In the genomic region with DNA sequence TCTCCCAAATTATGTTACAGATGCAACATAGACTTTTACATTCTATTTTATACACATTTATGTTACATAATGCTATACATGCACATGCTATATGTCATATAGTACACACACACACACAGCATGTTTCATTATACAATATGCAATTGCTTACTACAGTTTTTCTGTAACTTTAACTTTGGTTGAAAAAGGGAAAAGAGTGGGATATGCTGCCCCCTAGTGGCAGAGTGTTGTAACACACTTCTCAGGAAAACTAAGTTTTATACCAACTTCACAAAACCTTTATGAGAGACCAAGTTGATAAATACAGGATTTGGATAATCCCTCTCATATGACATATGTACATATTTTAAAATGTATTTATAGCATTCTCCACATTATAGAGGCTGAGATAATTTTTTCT, we compare ENCODE assay signal across 8 mouse cellular contexts. TPM values are rescaled to one million over a fixed set of nuclear protein-coding genes. Genes with fewer than 3 reads are reported as not detected.
A peak's percentile ranks its signal among the peaks of the same experiment; 100 is the strongest.
DNase-seq lines count a peak whose midpoint lies in the region; ATAC-seq lines count a peak whose summit lies in the region.
"Had no signal": no experiment of that assay in that cellular context is flagged by ENCODE, and none has a peak within 500 bp of the region (broad histone marks: within the 10 kb centered on the region; RNA-seq: fewer than 3 reads in every experiment).

No protein-coding gene starts in this region.

- no peak overlapping the region for H3K4me2 ChIP-seq in kidney, embryonic 16.5 days (replicated peaks; ENCODE audit: low read depth, low read length)
- no peak overlapping the region for H3K4me2 ChIP-seq in embryonic facial prominence, embryonic 11.5 days (ENCODE audit: low read depth, low read length)

- DNase-seq in kidney, adult 8-10 months: peak; percentile 11 to 42
- DNase-seq in ES-CJ7 (ENCODE audit: low read depth, low spot score): peak; percentile 53
- DNase-seq in adrenal gland, adult 18-20 months (ENCODE audit: low spot score in 2 of 2): peak; percentile 52 to 60
- peak; percentile 79 for DNase-seq in embryonic facial prominence, embryonic 11.5 days (ENCODE audit: low spot score)
- DNase-seq in left cerebral cortex, postnatal 14 days (ENCODE audit: low spot score in 2 of 2): peak; percentile 73 to 82
- DNase-seq in right cerebral cortex, postnatal 10 days (ENCODE audit: low spot score in 2 of 2): peak; percentile 70 to 84

- no peak; the same call in 1 of the 2 replicates for ATAC-seq in kidney, embryonic 16.5 days (ENCODE audit: low FRiP score, low TSS enrichment)
- ATAC-seq in embryonic facial prominence, embryonic 11.5 days (replicated peaks; ENCODE audit: insufficient number of reproducible peaks, low FRiP score, low TSS enrichment, low read depth): no peak

- no peak overlapping the region for H3K9ac ChIP-seq in kidney, embryonic 16.5 days (replicated peaks; ENCODE audit: low read length)
- H3K9ac ChIP-seq in embryonic facial prominence, embryonic 11.5 days (replicated peaks; ENCODE audit: low read length): no peak overlapping the region

- no peaks in the 10 kb centered on the region for H3K4me1 ChIP-seq in kidney, embryonic 16.5 days (ENCODE audit: insufficient read depth, low read length)
- no peaks in the 10 kb centered on the region for H3K4me1 ChIP-seq in embryonic facial prominence, embryonic 11.5 days (ENCODE audit: control insufficient read depth, insufficient read depth, low read length)

- no peak overlapping the region for H3K27ac ChIP-seq in kidney, embryonic 16.5 days (ENCODE audit: low read length)
- H3K27ac ChIP-seq in embryonic facial prominence, embryonic 11.5 days (replicated peaks; ENCODE audit: low read depth, low read length): no peak overlapping the region
- H3K27ac ChIP-seq: macrophage had no signal

- H3K27me3 ChIP-seq in kidney, embryonic 16.5 days (ENCODE audit: insufficient read depth, low read length): peaks cover 9% of the 10 kb centered on the region
- no peaks in the 10 kb centered on the region; the same call in 1 of the 2 replicates for H3K27me3 ChIP-seq in embryonic facial prominence, embryonic 11.5 days (ENCODE audit: control insufficient read depth, insufficient read depth, low read length)

- H3K9me3 ChIP-seq in kidney, embryonic 16.5 days (ENCODE audit: low read length): no peaks in the 10 kb centered on the region
- no peaks in the 10 kb centered on the region for H3K9me3 ChIP-seq in embryonic facial prominence, embryonic 11.5 days (replicated peaks; ENCODE audit: control insufficient read depth, low read length)

- intact Hi-C loops in left cerebral cortex, postnatal 14 days (cut with DNase I): loop anchor here (5.0 kb wide), 1 partner anchor 120 kb away; a partner anchor contains a TSS

- no peaks in the 10 kb centered on the region for H3K36me3 ChIP-seq in kidney, embryonic 16.5 days (ENCODE audit: insufficient read depth, low read length)
- no peaks in the 10 kb centered on the region for H3K36me3 ChIP-seq in embryonic facial prominence, embryonic 11.5 days (replicated peaks; ENCODE audit: control insufficient read depth, insufficient read depth, low read depth, low read length)

- H3K4me3 ChIP-seq in kidney, embryonic 16.5 days (ENCODE audit: low read length): no peak overlapping the region
- no peak overlapping the region for H3K4me3 ChIP-seq in embryonic facial prominence, embryonic 11.5 days (ENCODE audit: low read depth, low read length)

RNA-seq across cellular contexts. Expression of a gene that starts 51.6 kb away (rescaled TPM):
- 24.5 and 24.9 TPM in 2 replicates for polyA plus RNA-seq in kidney, embryonic 16.5 days (2015; fragmentation: Nextera tagmentation; extraction: Ambion mirVana)
- 100 to 1,000 TPM in 1 of 2 experiments, 10 to 100 TPM in 1; 92.6 to 132 TPM for total RNA-seq in adrenal gland, adult 18-20 months (2021)
- polyA plus RNA-seq in embryonic facial prominence, embryonic 11.5 days (2014; fragmentation: Nextera tagmentation; extraction: Ambion mirVana): 7.5 and 7.6 TPM in 2 replicates
- total RNA-seq in left cerebral cortex, postnatal 14 days (2021): 100 to 1,000 TPM; 180 to 195 TPM

Comparison
In these comparisons a context has a peak if more than half of its experiments do, and no peak if none do; other contexts are left out.
1. DNase-seq: peak in every context shown above with its lines; median percentile 79 in embryonic facial prominence, embryonic 11.5 days; 78 in left cerebral cortex, postnatal 14 days; 77 in right cerebral cortex, postnatal 10 days; 56 in adrenal gland, adult 18-20 months; 53 in ES-CJ7; 26 in kidney, adult 8-10 months.